Mouse (Mus musculus) thymus, postnatal 25 days (tissue): ENCODE measurements around the gene C1ql4.
"Not testable (repeated sequence)": the region's sequence is repeated elsewhere in the genome, so short reads cannot be mapped to it uniquely, and the experiment has no call there.

Experiments
- DNase-seq: peaks from one replicate; pipeline ENCODE4 v3.0.0; 2022

The C1ql4 gene

DNA sequence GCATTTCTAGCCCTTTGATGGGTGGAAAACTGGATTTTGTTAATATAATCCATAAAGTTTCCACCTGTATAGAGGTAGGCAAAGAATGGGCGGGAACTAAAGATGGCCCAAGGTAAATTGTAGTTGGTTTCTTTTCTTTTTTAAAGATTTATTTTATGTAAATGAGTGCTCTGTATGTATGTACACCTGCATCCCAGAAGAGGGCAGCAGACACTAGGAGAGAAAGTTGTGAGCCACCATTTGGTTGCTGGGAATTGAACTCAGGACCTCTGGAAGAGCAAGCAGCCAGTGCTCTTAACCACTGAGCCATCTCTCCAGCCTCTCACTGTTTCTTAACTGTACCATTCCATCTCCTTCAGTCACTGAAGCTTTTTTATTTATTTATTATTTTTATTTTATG is 15.6 kb downstream of the C1ql4 start:
- no peak for DNase-seq

DNA sequence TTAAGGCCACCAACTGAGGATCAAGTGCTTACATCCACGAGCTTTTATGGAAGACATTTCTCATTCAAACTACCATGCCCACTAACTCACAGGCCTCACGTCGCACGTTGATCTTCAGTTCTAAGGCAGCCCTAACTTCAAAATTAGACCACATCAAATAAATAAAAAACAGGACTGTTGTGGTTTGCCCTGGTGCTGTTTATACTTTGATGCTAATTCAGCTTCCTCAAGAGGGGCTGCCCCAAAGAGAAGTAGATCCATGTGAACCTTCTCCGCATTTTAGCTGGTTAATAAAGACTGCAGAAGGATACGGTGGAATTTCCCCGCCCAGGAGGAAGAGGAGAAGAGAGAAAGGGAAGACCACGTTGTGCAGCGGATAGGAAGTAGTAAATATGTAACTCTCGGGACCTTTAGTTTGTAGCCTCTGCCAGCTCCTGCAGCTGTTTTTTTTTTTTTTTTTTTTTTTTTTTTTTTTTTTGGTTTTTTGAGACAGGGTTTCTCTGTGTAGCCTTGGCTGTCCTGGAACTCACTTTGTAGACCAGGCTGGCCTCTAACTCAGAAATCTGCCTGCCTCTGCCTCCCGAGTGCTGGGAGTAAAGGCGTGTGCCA is 22.0 kb downstream of the C1ql4 start:
- no peak for DNase-seq

DNA sequence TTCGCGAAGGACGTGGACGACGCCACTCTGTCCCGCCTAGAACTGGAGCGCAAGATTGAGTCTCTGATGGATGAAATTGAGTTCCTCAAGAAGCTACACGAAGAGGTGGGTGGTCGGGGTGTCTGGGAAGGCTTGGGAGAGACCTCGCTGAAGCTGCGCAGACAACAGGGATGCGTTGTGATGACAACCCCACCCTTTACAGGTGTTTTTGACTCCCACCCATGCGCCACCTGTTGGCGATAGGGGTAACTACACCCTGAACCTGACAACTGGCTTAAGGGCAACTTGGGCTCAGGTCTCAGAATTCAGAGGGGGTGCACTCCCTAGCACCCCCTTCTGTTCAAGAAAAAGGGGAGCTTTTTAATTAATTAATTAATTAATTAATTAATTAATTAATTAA is 31.3 kb downstream of the C1ql4 start:
- DNase-seq, result peak; percentile 68

DNA sequence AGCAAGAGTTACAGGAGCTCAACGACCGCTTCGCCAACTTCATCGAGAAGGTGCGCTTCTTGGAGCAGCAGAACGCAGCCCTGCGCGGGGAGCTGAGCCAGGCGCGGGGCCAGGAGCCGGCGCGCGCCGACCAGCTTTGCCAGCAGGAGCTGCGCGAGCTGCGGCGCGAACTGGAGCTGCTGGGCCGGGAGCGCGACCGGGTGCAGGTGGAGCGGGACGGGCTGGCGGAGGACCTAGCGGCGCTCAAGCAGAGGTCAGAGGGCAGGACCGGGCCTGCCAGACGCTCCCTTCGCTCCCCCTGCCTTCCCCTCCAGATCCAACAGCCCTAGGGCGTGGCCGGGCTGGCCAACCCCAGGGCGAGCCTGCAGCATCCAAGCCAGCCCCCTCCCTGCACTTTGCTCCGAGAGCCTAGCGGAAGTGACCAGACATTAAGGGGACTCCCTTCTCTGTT is 32.1 kb downstream of the C1ql4 start:
- DNase-seq, result no peak

- DNase-seq, result no peak
Measured at GRCm38 (mm10) chr15:99055040-99055439, 32.6 kb downstream of the C1ql4 start, which contains the start of gene Prph. Gene Prph (plus strand): TSS chr15:99055174.

GRCm38 (mm10) chr15:99053373-99053772 is 34.2 kb downstream of the C1ql4 start:
- no peak for DNase-seq

DNA sequence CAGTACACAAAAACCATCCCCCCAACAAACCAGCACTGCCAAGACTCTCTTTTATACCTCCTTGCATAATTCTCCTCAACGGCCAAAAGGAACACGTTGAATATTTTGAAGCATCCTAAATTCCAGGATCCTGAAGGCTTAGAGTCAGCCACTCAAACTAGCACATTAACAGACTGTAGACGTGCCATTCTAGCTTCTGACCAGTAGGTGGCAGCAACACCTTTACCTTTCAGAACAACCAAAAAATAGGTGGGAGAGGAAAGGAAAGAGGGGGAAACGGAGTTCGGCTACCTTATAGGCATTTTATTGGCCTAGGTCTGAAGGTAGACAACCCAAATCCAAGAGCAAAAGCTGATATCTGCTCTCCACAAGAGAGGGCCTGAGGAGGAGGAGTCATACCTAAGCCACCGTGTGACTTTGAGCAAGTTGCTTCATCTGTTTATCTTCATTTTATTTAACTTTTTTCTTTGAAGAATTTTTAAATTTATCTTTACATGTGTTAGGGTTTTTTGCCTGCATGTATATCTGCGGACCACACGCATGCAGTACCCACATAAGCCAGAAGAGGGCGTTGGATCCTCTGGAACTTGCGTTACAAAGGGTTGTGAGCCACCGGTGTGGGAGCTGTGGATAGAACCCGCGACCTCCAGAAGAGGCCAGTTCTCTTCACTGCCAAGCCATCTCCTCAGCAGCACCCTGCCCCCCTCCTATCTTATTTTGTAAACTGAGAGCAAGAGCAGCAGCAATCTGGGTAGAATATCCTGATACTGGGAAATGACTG is 38.0 kb downstream of the C1ql4 start:
- peak; percentile 55 for DNase-seq

GRCm38 (mm10) chr15:99045734-99046133 is 41.9 kb downstream of the C1ql4 start:
- not testable (repeated sequence) for DNase-seq

DNA sequence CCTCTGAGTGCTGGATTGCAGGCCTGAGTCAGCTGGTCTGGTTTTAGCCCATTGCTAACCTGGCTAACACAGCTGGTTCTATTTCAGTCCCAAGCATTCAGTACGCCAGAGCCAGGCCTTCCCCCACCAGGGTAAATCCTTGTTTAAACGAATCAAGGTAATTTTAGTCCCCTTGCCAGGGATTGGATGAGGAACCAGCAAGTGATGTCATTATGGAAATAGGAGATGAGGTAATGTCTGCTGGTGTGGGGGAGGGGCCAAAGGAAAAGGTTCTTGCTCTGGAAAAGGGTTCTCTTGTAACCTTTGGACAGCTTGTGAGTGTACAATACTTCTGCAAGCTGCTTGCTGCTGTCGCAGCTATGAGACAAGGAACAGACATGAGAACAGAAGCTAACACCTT is 42.8 kb downstream of the C1ql4 start:
- DNase-seq, result no peak

DNA sequence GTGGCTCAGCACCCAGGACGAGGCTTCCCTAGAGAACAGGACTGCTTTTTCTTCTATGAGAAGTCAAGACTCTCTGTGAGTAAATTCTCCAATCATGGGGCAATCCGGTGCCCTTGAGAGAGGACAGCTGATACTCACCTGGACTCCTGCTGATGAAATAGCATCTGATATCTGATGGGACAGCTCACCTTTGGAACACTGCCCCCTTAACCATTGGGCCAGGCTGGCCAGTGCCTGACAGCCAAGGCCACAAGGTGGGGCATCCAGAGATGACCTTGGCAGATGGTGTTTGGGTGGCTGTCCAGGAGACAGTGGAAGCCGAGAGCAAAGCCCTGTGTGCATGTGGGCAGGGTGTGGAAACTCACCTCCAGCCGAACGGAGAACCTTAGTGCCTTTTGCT is 45.3 kb downstream of the C1ql4 start:
- DNase-seq, result no peak

- DNase-seq, result no peak
Measured at GRCm38 (mm10) chr15:99040920-99041856, 46.4 kb downstream of the C1ql4 start.

DNA sequence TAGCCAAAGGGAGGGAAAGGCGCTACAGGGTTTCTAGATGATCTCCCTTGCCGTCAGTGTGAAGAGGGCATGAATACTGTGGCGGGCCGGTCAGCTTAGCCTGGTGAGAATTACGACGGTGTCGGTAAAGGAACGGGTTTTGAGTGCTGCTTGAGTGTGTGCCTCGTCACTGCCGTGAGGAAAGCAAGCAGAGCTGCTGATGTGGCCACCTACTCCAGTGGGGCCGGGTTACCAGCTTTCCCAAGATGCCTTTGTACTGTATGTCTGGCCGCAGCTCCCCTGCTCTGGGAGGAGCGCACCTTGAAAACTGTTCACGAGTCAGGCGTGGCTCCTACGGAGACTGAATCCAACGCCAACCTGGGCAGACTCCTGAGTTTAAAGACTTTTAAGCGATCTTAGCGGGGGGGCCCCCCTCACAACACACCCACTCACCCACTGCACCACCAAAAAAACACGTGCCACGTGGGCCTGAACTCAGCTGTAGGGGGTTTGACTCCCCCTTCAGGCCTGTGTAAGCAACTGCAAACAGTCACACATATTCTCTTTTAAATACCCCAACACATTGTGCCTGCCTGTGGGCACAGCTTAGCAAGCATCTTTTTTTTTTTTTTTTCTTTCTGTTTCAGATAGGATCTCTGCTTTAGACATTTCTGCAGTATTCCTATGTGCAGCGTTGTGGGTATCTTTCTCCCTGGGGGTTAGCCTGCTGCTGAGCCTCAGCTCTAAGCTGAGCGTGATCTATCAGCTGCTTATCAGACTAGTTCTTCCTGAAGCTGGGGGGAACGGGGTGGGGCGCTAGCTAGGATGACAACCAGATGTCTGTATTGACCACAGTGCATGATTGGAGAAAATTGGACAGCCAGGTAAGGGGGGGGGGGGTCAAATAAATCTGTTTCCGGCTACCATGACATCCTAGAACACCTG is 47.4 kb downstream of the C1ql4 start:
- DNase-seq, result no peak

- no peak for DNase-seq
Measured at GRCm38 (mm10) chr15:99039306-99039705, 48.3 kb downstream of the C1ql4 start.

GRCm38 (mm10) chr15:99038797-99039196 is 48.8 kb downstream of the C1ql4 start:
- DNase-seq, result no peak

- DNase-seq, result no peak
Measured at GRCm38 (mm10) chr15:99038025-99038424, 49.6 kb downstream of the C1ql4 start.

GRCm38 (mm10) chr15:99036249-99036905 is 51.2 kb downstream of the C1ql4 start:
- DNase-seq, result no peak

DNA sequence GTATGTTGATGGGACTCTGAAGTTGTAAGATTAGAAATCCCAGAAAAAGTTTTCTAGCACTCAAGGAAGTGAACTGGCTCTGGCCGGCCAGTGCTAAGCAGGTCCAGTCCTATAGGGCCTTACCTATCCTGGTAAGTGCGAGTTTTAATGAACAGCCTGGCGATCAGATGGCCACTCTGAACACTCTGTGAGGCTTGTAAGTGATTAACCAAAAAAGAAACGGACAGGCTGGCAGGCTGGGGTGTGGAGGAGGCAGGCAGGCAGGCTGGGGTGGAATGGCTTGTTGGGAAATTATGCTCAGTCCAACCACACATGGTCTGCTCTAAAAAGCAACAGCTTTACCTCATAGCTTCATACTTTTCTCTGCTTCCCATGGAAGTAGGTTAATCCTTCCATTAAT is 52.2 kb downstream of the C1ql4 start:
- no peak for DNase-seq
